Mouse (Mus musculus): Measurements from ENCODE around the gene Adam10.
A peak's percentile ranks its signal among the peaks of the same experiment; 100 is the strongest.

Adam10 gene

DNA sequence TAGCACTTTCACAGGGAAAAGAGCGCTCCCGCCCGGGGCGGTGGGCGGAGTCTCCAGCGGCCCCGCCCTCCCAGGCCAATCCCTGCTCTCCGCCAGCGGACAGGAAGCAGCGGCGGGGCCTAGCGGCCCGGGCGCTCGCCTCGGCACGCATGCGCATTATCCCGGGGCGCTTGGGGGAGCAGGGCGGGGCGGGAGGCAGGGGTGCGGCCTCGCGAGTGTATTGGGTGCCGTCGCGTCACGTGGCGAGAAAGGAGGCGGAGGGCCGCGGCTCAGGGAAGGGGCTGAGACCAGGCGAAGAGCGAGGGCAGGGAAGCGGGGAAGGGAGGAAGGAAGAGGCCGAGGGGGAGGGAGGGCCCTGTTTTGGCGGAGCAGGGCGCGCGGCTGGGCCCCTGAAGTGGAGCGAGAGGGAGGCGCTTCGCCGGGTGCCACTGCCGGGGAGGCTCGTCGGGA, at the start of gene Adam10:
Gene Adam10 (plus strand): TSS at position 316 of the 450 bp plus-strand sequence.
- Histone ChIP-seq H3K27me3 (ENCODE audit: control insufficient read depth, insufficient read depth, low read length, poor library complexity, severe bottlenecking) (no peaks in the 10 kb centered on the region), H3K36me3 (ENCODE audit: control insufficient read depth, insufficient read depth, low read length, poor library complexity, severe bottlenecking) (no peaks in the 10 kb centered on the region)
- DNase-seq (ENCODE audit: low read depth, low spot score) = peak; percentile 99

DNA sequence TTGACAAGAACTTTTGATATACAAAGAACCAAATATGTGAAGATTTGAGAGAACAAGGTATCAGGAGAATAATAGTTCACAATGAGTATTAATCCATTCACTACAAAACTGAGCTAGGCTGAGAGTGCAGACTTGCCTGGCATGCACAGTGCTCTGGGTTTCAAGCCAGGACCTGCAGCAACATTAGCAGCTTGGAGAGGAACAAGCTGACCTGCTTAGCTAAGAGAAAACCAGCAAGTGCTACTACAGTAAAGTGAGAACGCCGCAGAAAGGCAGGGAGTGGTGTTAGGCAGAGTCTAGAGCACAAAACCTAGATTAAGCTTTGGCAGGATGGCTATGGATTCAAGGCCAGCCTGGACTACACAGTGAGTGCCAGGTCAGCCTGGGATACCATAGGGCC, 49.1 kb upstream of the Adam10 start:
- Histone ChIP-seq H3K27me3 (ENCODE audit: control insufficient read depth, insufficient read depth, low read length, poor library complexity, severe bottlenecking) (no peaks in the 10 kb centered on the region), H3K36me3 (ENCODE audit: control insufficient read depth, insufficient read depth, low read length, poor library complexity, severe bottlenecking) (peaks cover 13% of the 10 kb centered on the region)
- no peak for DNase-seq (ENCODE audit: low read depth, low spot score)

DNA sequence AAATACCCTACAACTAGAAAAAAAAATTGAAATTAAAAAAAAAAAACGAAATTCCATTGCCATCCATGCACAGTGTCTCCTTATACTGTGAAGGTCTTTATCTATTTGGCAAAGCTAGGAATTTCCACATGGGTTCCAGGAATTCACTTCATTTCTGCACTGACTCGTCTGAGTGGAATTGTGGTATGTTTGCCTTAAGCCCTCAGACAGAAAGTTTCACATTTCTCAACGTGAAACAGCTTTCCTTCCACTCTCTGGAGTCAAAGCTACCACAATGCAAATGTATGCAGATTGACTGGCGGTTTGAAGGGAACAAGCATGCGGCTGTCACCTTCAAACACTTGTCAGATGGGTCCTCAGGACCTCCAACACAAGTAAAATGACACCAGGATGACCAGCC, 47.1 kb upstream of the Adam10 start:
- H3K36me3 ChIP-seq (ENCODE audit: control insufficient read depth, insufficient read depth, low read length, poor library complexity, severe bottlenecking) = peaks cover 9% of the 10 kb centered on the region
- no peaks in the 10 kb centered on the region for H3K27me3 ChIP-seq (ENCODE audit: control insufficient read depth, insufficient read depth, low read length, poor library complexity, severe bottlenecking)
- DNase-seq (ENCODE audit: low read depth, low spot score) = no peak

DNA sequence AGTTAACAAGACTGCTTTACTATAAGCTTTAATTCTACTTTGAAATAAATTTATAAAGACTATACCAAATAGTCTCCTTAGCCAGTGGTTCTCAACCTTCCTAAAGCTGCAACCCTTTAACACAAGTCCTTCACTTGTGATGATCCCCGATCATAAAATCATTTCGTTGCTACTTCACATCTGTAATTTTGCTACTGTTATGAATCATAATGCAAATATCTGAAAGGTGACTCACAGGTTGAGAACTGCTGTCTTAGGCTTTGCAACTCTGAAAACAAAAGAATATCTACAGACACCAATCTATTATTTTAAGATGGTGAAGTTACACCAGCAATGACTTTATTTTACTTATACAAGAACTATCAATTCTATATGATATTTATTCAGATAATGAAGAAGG, 42.0 kb upstream of the Adam10 start:
- H3K27me3 ChIP-seq (ENCODE audit: control insufficient read depth, insufficient read depth, low read length, poor library complexity, severe bottlenecking) = no peaks in the 10 kb centered on the region
- peaks cover 8% of the 10 kb centered on the region; the same call in 1 of the 2 replicates for H3K36me3 ChIP-seq (ENCODE audit: control insufficient read depth, insufficient read depth, low read length, poor library complexity, severe bottlenecking)
- DNase-seq (ENCODE audit: low read depth, low spot score) = no peak

DNA sequence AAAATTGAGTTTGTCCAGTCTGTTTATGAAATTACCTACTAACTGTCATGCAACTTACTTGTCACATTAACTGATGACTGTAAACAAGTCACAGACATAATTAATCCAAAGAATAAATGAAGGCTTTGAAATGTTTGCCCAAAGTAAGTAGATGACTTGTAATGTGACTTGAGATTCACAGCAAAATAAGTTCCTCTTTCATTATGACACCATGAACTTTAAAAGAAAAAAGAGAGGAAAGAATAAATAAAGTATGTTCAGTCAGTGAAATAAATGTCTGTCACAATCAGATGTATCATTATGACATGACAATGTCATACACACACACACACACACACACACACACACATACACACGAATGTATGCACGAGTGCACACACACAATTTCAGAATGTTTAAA, 28.5 kb upstream of the Adam10 start:
- DNase-seq (ENCODE audit: low read depth, low spot score) = peak; percentile 35
- H3K36me3 ChIP-seq (ENCODE audit: control insufficient read depth, insufficient read depth, low read length, poor library complexity, severe bottlenecking) = peaks cover 4% of the 10 kb centered on the region; the same call in 1 of the 2 replicates
- no peaks in the 10 kb centered on the region for H3K27me3 ChIP-seq (ENCODE audit: control insufficient read depth, insufficient read depth, low read length, poor library complexity, severe bottlenecking)

DNA sequence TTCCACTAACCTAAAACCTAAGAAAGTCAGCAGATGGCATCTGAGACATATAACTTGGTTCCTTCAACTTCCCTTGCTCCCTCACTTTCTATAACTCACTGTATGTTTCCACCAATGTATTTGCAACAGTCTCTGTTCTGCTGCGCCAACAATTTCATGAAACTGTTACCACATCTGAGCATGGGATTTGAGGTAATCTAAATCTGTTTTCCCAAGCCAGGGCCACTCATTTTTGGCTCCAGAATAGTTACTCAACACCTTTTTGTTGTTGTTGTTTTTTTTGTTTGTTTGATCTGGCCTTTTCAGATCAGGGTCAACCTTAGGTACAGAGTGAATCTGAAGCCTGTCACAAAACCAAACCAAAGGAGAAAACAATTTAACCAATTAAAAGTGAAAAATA, 27.8 kb upstream of the Adam10 start:
- Histone ChIP-seq H3K36me3 (ENCODE audit: control insufficient read depth, insufficient read depth, low read length, poor library complexity, severe bottlenecking) (peaks cover 4% of the 10 kb centered on the region; the same call in 1 of the 2 replicates), H3K27me3 (ENCODE audit: control insufficient read depth, insufficient read depth, low read length, poor library complexity, severe bottlenecking) (no peaks in the 10 kb centered on the region)
- no peak for DNase-seq (ENCODE audit: low read depth, low spot score)

DNA sequence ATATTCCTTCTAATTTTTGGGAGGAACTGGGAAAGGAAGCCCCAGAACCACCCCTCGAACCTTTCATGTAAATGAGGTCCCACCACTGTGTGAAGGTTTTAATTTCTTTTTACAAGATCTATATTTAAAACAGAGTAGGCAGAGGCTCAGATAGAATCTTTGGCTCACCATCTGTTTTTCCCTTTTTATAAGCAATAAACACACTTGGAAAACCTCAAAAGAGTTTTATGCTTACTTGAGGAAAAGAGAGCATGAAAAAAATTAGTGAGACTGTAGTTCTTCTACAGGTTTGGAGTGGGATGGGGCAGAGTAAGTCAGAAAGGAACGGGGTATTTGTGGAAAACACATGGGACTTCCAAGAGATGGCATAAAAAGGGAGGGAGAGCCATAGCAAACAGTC, 26.6 kb upstream of the Adam10 start:
- Histone ChIP-seq H3K27me3 (ENCODE audit: control insufficient read depth, insufficient read depth, low read length, poor library complexity, severe bottlenecking) (no peaks in the 10 kb centered on the region), H3K36me3 (ENCODE audit: control insufficient read depth, insufficient read depth, low read length, poor library complexity, severe bottlenecking) (peaks cover 4% of the 10 kb centered on the region; the same call in 1 of the 2 replicates)
- DNase-seq (ENCODE audit: low read depth, low spot score) = no peak

DNA sequence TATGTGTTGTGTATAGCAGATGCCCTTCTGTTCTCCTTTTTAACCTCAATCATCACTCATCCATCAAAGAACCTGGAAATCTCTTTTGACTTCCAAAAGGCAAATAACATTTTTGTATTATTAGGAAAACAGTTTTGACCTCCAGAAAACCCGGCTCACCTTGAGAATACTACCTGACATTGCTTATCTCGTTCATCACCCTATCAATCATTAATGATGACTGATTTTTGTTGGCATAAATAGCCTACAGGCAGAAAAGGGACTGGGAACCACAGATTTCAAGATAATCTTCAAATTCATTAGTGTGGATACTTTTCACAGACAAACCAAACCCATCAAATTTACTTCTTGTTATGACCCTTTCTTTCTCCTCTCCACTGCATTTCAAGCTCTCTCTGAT, 24.9 kb upstream of the Adam10 start:
- DNase-seq (ENCODE audit: low read depth, low spot score) = no peak
- H3K36me3 ChIP-seq (ENCODE audit: control insufficient read depth, insufficient read depth, low read length, poor library complexity, severe bottlenecking) = peaks cover 4% of the 10 kb centered on the region; the same call in 1 of the 2 replicates
- H3K27me3 ChIP-seq (ENCODE audit: control insufficient read depth, insufficient read depth, low read length, poor library complexity, severe bottlenecking) = no peaks in the 10 kb centered on the region

DNA sequence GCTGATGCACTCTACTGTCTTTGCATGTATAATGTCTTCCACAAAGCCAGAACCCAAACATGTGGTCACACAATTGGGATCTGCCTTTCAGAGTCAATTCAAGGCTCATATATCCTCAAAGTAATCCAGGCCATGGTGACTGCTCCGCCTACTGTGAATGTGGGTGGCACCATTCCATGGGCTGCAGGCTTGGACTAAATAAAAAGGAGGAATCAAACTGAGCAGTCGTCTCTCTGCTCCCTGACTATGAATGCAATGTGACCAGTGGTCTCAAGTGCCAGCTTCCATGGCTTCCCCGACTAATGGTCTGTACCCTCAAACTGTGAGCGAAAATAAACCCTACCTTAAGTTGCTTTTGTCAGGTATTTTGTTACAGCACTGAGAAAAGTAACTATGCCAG, 24.3 kb upstream of the Adam10 start:
- H3K27me3 ChIP-seq (ENCODE audit: control insufficient read depth, insufficient read depth, low read length, poor library complexity, severe bottlenecking) = no peaks in the 10 kb centered on the region
- peaks cover 2% of the 10 kb centered on the region; the same call in 1 of the 2 replicates for H3K36me3 ChIP-seq (ENCODE audit: control insufficient read depth, insufficient read depth, low read length, poor library complexity, severe bottlenecking)
- no peak for DNase-seq (ENCODE audit: low read depth, low spot score)

DNA sequence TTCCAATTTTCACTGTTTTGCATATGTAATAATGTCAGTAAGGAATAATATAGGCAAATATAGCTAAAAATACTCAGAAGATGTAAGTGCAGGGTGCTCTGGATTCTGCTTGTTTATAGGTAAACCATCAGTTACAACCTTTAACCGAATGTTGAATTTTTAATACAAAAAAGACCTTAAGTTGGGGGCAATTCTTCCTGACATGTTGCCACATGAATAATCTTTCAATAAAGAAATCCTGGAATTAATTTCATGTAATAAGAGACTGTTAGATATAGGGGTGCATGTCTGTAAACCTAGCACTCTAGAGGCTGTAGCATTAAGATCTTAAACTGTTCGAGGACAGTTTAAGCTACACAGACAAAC, 23.1 kb upstream of the Adam10 start:
- H3K27me3 ChIP-seq (ENCODE audit: control insufficient read depth, insufficient read depth, low read length, poor library complexity, severe bottlenecking) = no peaks in the 10 kb centered on the region
- no peak for DNase-seq (ENCODE audit: low read depth, low spot score)

DNA sequence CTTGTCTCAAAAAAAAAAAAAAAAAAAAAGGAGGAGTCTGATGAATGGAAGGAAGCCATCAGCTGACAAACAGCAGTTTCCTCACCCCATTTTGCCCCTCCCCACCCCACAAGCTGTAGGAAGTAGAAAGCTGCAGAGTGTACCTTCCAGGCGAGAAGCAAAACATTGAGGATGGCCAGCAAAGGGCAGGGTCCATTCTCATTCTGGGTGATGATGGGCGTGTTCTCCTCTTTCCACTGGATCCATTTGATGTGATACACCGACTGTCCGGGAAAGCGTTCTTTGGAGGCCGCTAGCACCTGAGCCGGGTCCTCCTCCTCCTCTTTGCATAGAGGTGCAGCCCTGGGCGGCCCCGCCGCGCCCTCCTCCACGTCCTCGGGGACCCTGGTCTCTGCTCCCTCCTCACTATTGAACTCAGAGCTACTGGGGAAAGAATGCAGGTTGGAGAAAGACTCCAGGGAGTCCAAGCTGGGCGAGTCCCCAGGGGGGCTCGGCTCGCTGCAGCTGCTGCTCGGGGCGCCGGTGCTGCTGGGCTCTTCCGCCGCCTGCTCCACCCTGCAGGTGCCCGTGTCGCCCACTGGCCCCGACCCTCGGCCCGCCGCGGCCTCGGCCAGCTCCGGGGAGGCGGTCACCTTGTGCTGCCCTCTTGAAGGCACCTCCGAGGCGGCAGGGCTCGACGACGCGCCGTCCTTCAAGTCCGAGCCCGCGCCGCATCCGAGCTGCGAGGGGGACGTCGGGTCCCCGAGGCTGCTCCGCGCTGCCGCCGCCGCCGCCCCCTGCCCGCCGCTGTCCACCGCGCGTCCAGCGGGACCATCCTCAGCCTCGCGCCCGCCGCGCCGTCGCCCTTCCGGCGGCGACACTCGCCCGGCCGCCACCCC, 22.4 kb upstream of the Adam10 start, which contains the start of gene Gm10642:
Gene Gm10642 (plus strand): TSS at position 122 of the 878 bp plus-strand sequence.
- peak; percentile 86 for DNase-seq (ENCODE audit: low read depth, low spot score)
- Histone ChIP-seq H3K36me3 (ENCODE audit: control insufficient read depth, insufficient read depth, low read length, poor library complexity, severe bottlenecking) (no peaks in the 10 kb centered on the region; the same call in 1 of the 2 replicates), H3K27me3 (ENCODE audit: control insufficient read depth, insufficient read depth, low read length, poor library complexity, severe bottlenecking) (no peaks in the 10 kb centered on the region)

More for the DNA sequence above, 23.1 kb upstream of the Adam10 start:
- peaks cover 2% of the 10 kb centered on the region; the same call in 1 of the 2 replicates for H3K36me3 ChIP-seq (ENCODE audit: control insufficient read depth, insufficient read depth, low read length, poor library complexity, severe bottlenecking)

DNA sequence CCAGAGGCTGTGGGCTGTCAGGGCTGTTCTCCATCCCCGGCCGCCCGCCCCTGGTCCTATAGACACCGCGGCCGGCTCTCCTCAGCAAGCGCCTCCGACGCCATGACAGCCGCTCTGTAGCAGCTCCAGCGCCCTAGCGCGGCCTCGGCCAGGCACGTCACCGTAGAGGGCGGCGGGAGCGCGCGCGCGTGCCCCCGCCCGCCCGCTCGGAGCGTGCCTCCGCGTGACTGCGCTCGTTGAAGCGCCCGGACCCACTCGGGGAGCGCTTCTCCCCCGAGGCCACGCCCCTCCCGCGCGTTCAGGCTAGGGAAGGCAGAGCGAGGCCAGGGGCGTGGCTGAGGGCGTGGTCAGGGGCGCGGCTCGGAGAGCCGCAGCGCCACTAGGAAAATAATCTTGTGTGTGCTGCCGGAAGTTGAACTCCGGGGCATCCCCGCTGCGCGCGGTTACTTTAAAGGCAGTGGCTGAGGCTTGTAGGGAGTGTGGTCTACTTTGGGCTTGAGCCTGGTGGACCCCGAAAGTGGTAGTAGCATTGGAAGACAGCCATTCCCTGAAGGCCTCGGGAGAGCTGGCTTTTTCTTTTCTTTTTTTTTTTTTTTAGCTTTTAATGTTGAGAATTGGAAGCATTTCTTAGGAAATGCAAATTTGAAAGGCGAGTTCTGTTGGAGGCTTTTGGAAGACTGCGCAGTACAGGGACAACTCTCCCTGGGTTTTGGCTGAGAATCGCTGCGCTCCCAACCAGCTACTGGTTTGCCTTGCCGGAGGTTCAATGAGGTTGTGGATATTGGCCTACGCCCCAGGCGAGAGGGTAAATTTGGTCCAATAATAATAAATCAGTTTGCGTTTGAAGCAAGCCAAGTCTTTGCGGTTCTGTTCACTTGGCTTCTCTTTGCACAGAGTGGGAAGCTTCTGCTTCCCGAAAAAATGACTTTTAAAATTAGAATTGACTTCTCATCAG, 21.5 kb upstream of the Adam10 start, which contains the start of gene Mindy2:
Gene Mindy2 (minus strand): TSS at position 162 of the 955 bp plus-strand sequence.
- DNase-seq (ENCODE audit: low read depth, low spot score) = peak; percentile 100
- Histone ChIP-seq H3K36me3 (ENCODE audit: control insufficient read depth, insufficient read depth, low read length, poor library complexity, severe bottlenecking) (no peaks in the 10 kb centered on the region; the same call in 1 of the 2 replicates), H3K27me3 (ENCODE audit: control insufficient read depth, insufficient read depth, low read length, poor library complexity, severe bottlenecking) (no peaks in the 10 kb centered on the region)

DNA sequence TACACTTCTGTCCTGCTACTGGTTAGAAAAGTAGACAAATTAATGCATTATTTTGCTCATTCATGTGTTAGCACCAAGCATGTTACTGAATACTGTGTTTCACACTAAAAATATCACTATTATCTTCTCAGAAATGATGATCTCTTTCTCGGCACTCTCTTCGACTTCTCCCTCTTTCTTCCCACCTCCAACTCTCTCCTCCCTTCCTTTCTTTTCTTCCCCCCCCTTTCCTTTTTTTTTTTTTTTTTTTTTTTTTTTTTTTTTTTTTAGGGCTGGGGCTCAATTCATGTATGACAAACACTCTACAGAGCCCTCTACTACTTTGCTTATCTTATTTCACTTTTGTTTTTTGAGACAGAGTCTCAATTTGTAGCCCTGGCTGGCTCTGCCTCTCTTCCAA, 20.5 kb upstream of the Adam10 start:
- no peaks in the 10 kb centered on the region for H3K27me3 ChIP-seq (ENCODE audit: control insufficient read depth, insufficient read depth, low read length, poor library complexity, severe bottlenecking)
- H3K36me3 ChIP-seq (ENCODE audit: control insufficient read depth, insufficient read depth, low read length, poor library complexity, severe bottlenecking) = no peaks in the 10 kb centered on the region; the same call in 1 of the 2 replicates
- no peak for DNase-seq (ENCODE audit: low read depth, low spot score)

DNA sequence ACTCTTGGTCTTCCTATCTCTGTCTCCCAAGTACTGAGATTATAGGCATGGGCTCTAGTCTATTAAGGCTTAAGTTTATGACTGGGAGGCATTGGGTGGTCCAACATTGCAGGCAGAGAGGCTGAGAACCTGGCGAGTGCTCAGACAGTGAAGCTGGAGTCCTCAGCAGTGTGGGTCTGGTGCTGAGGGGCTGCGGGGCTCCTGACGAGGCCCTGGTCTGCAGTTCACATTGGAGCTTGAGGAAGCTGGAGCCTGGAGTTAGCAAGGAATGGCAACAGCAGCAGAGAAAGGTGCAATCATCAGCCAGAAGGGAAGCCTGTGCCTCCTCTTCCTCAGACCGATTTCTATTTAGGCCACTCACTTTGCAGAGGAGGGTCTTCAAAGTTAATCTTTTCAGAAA, 13.9 kb upstream of the Adam10 start:
- Histone ChIP-seq H3K27me3 (ENCODE audit: control insufficient read depth, insufficient read depth, low read length, poor library complexity, severe bottlenecking) (no peaks in the 10 kb centered on the region), H3K36me3 (ENCODE audit: control insufficient read depth, insufficient read depth, low read length, poor library complexity, severe bottlenecking) (no peaks in the 10 kb centered on the region)
- no peak for DNase-seq (ENCODE audit: low read depth, low spot score)
